Mouse (Mus musculus) layer of hippocampus, postnatal 25 days (tissue): Measurements from ENCODE around the gene Arhgap44. TPM values are rescaled to one million over a fixed set of nuclear protein-coding genes. Genes with fewer than 3 reads are reported as not detected.

Experiments used
- DNase-seq, 2 experiments: peaks; one replicate each; pipeline ENCODE4 v3.0.0; 2022; ENCODE audit warnings: mixed read lengths in 2 of 2, low spot score in 1 of 2; ENCODE audit errors: extremely low spot score in 1 of 2
- total RNA-seq, 2 experiments: library from RNA; stranded (reverse); gene quantifications; 2 replicates each; pipeline ENCODE4 v1.2.3; 2021

Arhgap44 gene
- total RNA-seq, 2 experiments from 2014 or later, result 118 to 123 TPM

GRCm38 (mm10) chr11:65020744-65021143 lies 142.0 kb downstream of the Arhgap44 start:
- DNase-seq, result no peak

- no peak for DNase-seq
Observed at GRCm38 (mm10) chr11:65016754-65017153, 146.0 kb downstream of the Arhgap44 start.

GRCm38 (mm10) chr11:65013906-65014305 lies 148.9 kb downstream of the Arhgap44 start:
- no peak for DNase-seq

GRCm38 (mm10) chr11:65006047-65006446 lies 156.7 kb downstream of the Arhgap44 start:
- DNase-seq, result no peak

- DNase-seq, result no peak
Observed at GRCm38 (mm10) chr11:65004836-65005235, 157.9 kb downstream of the Arhgap44 start.

GRCm38 (mm10) chr11:65003611-65004010 lies 159.2 kb downstream of the Arhgap44 start:
- DNase-seq, result no peak

GRCm38 (mm10) chr11:65001729-65002128 lies 161.0 kb downstream of the Arhgap44 start:
- no peak for DNase-seq

GRCm38 (mm10) chr11:64999685-65000084 lies 163.1 kb downstream of the Arhgap44 start:
- DNase-seq, result no peak

GRCm38 (mm10) chr11:64998439-64998838 lies 164.3 kb downstream of the Arhgap44 start:
- no peak for DNase-seq

GRCm38 (mm10) chr11:64988556-64988955 lies 174.2 kb downstream of the Arhgap44 start:
- DNase-seq, result no peak

GRCm38 (mm10) chr11:64979489-64979845 lies 183.3 kb downstream of the Arhgap44 start:
- no peak for DNase-seq

GRCm38 (mm10) chr11:64978720-64979488 lies 183.9 kb downstream of the Arhgap44 start, which contains the start of gene Elac2:
Gene Elac2 (plus strand): TSS chr11:64979038.
- DNase-seq, result peak; percentile 91 to 95

GRCm38 (mm10) chr11:64972418-64972817 lies 190.3 kb downstream of the Arhgap44 start:
- no peak for DNase-seq

- DNase-seq, result no peak
Observed at GRCm38 (mm10) chr11:64971471-64971988, 191.2 kb downstream of the Arhgap44 start.

- no peak for DNase-seq
Observed at GRCm38 (mm10) chr11:64968939-64969342, 193.8 kb downstream of the Arhgap44 start.

GRCm38 (mm10) chr11:64968507-64968906 lies 194.3 kb downstream of the Arhgap44 start:
- DNase-seq, result peak; percentile 65 to 80

GRCm38 (mm10) chr11:64962629-64963028 lies 200.1 kb downstream of the Arhgap44 start:
- DNase-seq, result no peak

GRCm38 (mm10) chr11:64956962-64957729 lies 205.6 kb downstream of the Arhgap44 start:
- no peak for DNase-seq
